Mouse (Mus musculus): ENCODE measurements around the gene P2ry12.

DNA sequence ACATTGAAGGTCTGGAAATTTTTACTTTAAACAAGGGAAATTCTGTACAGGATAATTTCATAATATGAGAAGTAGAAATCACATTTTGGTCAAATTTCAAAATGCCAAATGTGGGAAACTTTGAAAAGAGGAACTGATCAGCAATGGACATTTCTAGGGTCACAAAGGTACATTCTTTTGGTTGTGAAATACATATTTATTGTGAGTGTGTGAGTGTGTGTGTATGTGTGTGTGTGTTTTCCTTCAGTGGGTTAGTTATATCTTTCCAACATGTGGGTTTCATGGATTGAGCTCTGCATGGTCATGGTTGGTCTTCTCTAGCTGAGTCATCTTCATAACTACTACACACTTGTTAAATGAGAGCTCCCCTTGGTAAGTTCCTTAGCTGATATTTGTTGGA lies 50.3 kb downstream of the P2ry12 start:
- no peak for TF ChIP-seq CTCF (IDR thresholded peaks at IDR 0.05; ENCODE audit: extremely low read depth, insufficient read length, insufficient replicate concordance, low read depth, low read length)
- no peak for TF ChIP-seq POLR2A (IDR thresholded peaks at IDR 0.05; ENCODE audit: low read depth, low read length)

Measured in small intestine, adult 2 months (tissue).